Mouse (Mus musculus) embryonic fibroblast, embryonic 13.5 days (primary cell): ENCODE measurements around the gene Hipk4.

Experiments used
- CTCF ChIP-seq: IDR thresholded peaks from 2 replicates; pipeline ENCODE4 v1.5.1; 2011; ENCODE audit warnings: mild to moderate bottlenecking, control low read depth, low read length, moderate library complexity, borderline replicate concordance; ENCODE audit not compliant: insufficient read depth
- POLR2A ChIP-seq: IDR thresholded peaks from 2 replicates; pipeline ENCODE4 v1.6.1; 2011; ENCODE audit warnings: low read depth, mild to moderate bottlenecking, control low read depth, low read length, moderate library complexity

GRCm38 (mm10) chr7:27486102-27486769, 36.8 kb upstream of the Hipk4 start:
- TF ChIP-seq CTCF (no peak), POLR2A (no peak; the same call in 1 of the 2 replicates)
